Mouse (Mus musculus) hematopoietic multipotent progenitor cell, adult 10-12 weeks (in vitro differentiated cells): ENCODE data around the gene Irf6. TPM values are rescaled to one million over a fixed set of nuclear protein-coding genes. Genes with fewer than 3 reads are reported as not detected.

Source experiments
- polyA plus RNA-seq: library from polyadenylated mRNA; stranded (reverse); fragments of >175 nt; gene quantifications from 2 replicates; pipeline ENCODE4 v1.2.3, GENCODE M21; 2012; ENCODE audit warnings: low replicate concordance

Irf6 gene
- polyA plus RNA-seq = 0.74 and 0.90 TPM in 2 replicates

GRCm38 (mm10) chr1:193152872-193153271 lies at the start of gene Irf6:
TSS of gene Irf6 (plus strand) at chr1:193153111.

GRCm38 (mm10) chr1:193129786-193130455 lies 23.0 kb upstream of the Irf6 start, which contains the start of gene Diexf:
TSS of gene Diexf (minus strand) at chr1:193130272.

DNA sequence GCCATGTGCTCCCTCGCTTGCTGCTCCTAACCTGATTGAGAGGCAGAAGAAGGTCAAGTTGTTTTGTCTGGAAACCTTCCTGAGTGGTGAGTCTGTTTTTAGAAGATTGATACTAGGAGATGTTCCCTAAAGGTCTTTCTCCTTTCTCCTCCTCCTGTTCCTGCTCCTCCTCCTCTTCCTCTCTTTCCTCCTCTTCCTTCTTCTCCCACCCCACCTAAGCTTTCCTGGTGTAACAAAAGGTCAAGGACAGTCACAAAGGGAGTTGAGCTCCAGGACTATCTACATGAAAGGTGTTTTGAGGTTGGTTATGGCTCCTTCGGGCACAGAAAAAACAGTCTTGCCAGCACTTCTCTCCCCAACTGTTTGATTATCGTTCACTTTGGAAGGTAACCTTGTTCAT lies 14.8 kb downstream of the Irf6 start, which contains the start of gene A130010J15Rik:
A130010J15Rik (plus strand) TSS at position 301 of the 400 bp plus-strand sequence.

GRCm38 (mm10) chr1:193201383-193201778 lies 48.5 kb downstream of the Irf6 start, which contains the start of gene Traf3ip3:
TSS of gene Traf3ip3 (minus strand) at chr1:193201703.

DNA sequence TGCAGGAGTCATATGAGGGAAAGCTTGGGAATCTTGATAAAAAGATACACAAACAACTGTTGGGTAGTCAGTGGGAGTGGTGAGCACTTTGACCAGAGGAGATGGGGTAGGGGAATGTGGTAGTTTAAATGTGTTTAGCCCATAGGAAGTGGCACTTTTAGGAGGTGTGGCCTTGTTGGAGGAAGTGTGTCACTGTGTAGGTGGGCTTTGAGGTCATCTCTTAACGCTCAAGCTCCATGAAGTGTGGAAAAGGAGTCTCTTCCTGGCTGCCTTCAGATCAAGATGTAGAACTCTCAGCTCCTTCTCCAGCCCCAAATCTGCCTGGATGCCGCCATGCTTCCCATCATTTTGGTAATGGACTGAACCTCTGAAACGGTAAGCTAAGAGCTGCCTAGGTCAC lies 54.6 kb downstream of the Irf6 start, which contains the start of gene Lamb3:
Lamb3 (plus strand) TSS at position 197 of the 400 bp plus-strand sequence.

Other genes starting within 250 kb of the Irf6 start
- gene Syt14, start 117.3 kb upstream of the Irf6 start, polyA plus RNA-seq = not detected in 2 replicates
- 1.9 and 2.6 TPM in 2 replicates for gene Diexf, start 22.8 kb upstream of the Irf6 start, polyA plus RNA-seq
- gene A130010J15Rik, start 14.9 kb downstream of the Irf6 start, polyA plus RNA-seq = 0.83 and 1.4 TPM in 2 replicates
- gene Traf3ip3, start 48.6 kb downstream of the Irf6 start, polyA plus RNA-seq = 215 TPM in 2 replicates
- gene Lamb3, start 54.6 kb downstream of the Irf6 start, polyA plus RNA-seq = 0.04 and 0.73 TPM in 2 replicates
- 3.3 and 3.4 TPM in 2 replicates for gene Hsd11b1, start 111.0 kb downstream of the Irf6 start, polyA plus RNA-seq
- 15.1 and 28.7 TPM in 2 replicates for gene G0s2, start 120.1 kb downstream of the Irf6 start, polyA plus RNA-seq
- gene Camk1g, start 217.2 kb downstream of the Irf6 start, polyA plus RNA-seq = not detected in 2 replicates